Mouse (Mus musculus) forebrain, postnatal 0 days (tissue): ENCODE measurements around the gene Zdhhc17. TPM values are rescaled to one million over a fixed set of nuclear protein-coding genes. Genes with fewer than 3 reads are reported as not detected.

ENCODE experiments used
- ATAC-seq: fragments of 200-750 bp; cut with Nextera tagmentation; 2 replicates; pipeline ENCODE4 v1.8.0; 2017; ENCODE audit warnings: mild to moderate bottlenecking, moderate library complexity
- DNase-seq: peaks from one replicate; pipeline ENCODE4 v3.0.0-alpha.2; 2015
- H3K27ac ChIP-seq: fragments of 300-500 bp; sonication (generic); 2 replicates; pipeline ENCODE4 v1.5.1; 2014; ENCODE audit warnings: low read depth, mild to moderate bottlenecking, antibody characterized with exemption, low read length, moderate library complexity, mixed read lengths
- H3K27me3 ChIP-seq: fragments of 300-500 bp; sonication (generic); 2 replicates; pipeline ENCODE4 v1.6.1; 2014; ENCODE audit warnings: mild to moderate bottlenecking, low read length, mixed read lengths; ENCODE audit not compliant: insufficient read depth
- H3K36me3 ChIP-seq: fragments of 300-500 bp; sonication (generic); 2 replicates; pipeline ENCODE4 v1.6.1; 2014; ENCODE audit warnings: mild to moderate bottlenecking, moderate library complexity; ENCODE audit not compliant: insufficient read depth
- H3K4me1 ChIP-seq: fragments of 300-500 bp; sonication (generic); 2 replicates; pipeline ENCODE4 v1.6.1; 2014; ENCODE audit warnings: antibody characterized with exemption; ENCODE audit not compliant: insufficient read depth
- H3K4me2 ChIP-seq: fragments of 300-500 bp; sonication (generic); 2 replicates; pipeline ENCODE4 v1.6.1; 2014; ENCODE audit warnings: low read depth, mild to moderate bottlenecking, moderate library complexity
- H3K4me3 ChIP-seq: fragments of 300-500 bp; sonication (generic); 2 replicates; pipeline ENCODE4 v1.5.1; 2014; ENCODE audit warnings: low read depth, low read length, mixed read lengths
- H3K9ac ChIP-seq: fragments of 300-500 bp; sonication (generic); 2 replicates; pipeline ENCODE4 v1.6.1; 2014; ENCODE audit warnings: mild to moderate bottlenecking
- H3K9me3 ChIP-seq: fragments of 300-500 bp; sonication (generic); 2 replicates; pipeline ENCODE4 v1.6.1; 2016; ENCODE audit warnings: low read length
- CTCF ChIP-seq: sonication (generic); IDR thresholded peaks from 2 replicates; pipeline ENCODE4 v1.5.1; 2016; ENCODE audit warnings: antibody characterized with exemption, control low read depth, low read depth
- WGBS: fragments of 180-500 bp; shearing (Covaris S2); extraction: QIAGEN DNeasy Blood & Tissue Kit; methylation state at CpG from one replicate; pipeline ENCODE4 v1.1.7; 2014; 5-methylcytosine and 5-hydroxymethylcytosine counted together
- polyA plus RNA-seq: library from polyadenylated mRNA; unstranded; fragments of >200 nt; fragmentation: Nextera tagmentation; extraction: Ambion mirVana; gene quantifications from 2 replicates; pipeline ENCODE4 v1.2.1, GENCODE M21; 2015
- total RNA-seq: library from RNA; depleted of rRNA; stranded (reverse); fragments of >200 nt; gene quantifications from 2 replicates; pipeline ENCODE4 v1.2.3, GENCODE M21; 2014

Gene Zdhhc17
- total and polyA plus RNA-seq, 2 experiments from 2014 or later: 41.7 to 71.6 TPM

- Histone ChIP-seq H3K9ac (no peak overlapping the region), H3K27ac (no peak overlapping the region), H3K27me3 (no peaks in the 10 kb centered on the region), H3K4me1 (0 out of 2 replicates have a peak, but pooled peaks cover 7% of the 10 kb centered on the region), H3K4me3 (no peak overlapping the region), H3K4me2 (no peak overlapping the region), H3K36me3 (no peaks in the 10 kb centered on the region), H3K9me3 (no peaks in the 10 kb centered on the region)
- no peak for ATAC-seq
- no peak for DNase-seq
- TF ChIP-seq CTCF: no peak
- 79% methylated on average over 6 of the region's 6 CpGs for WGBS
These were observed 18.5 kb downstream of the Zdhhc17 start for GRCm38 (mm10) chr10:110991307-110992046.

- Histone ChIP-seq H3K9me3 (no peaks in the 10 kb centered on the region), H3K4me1 (0 out of 2 replicates have a peak, but pooled peaks cover 7% of the 10 kb centered on the region), H3K27ac (no peak overlapping the region), H3K4me2 (no peak overlapping the region), H3K9ac (no peak overlapping the region), H3K27me3 (no peaks in the 10 kb centered on the region), H3K36me3 (no peaks in the 10 kb centered on the region), H3K4me3 (no peak overlapping the region)
- no peak for ATAC-seq
- peak; percentile 50 for DNase-seq
- 70% methylated on average over 2 of the region's 2 CpGs for WGBS
- peak; percentile 50; the same call in 1 of the 2 replicates for TF ChIP-seq CTCF
These were observed 20.2 kb downstream of the Zdhhc17 start for GRCm38 (mm10) chr10:110989729-110990128.

DNA sequence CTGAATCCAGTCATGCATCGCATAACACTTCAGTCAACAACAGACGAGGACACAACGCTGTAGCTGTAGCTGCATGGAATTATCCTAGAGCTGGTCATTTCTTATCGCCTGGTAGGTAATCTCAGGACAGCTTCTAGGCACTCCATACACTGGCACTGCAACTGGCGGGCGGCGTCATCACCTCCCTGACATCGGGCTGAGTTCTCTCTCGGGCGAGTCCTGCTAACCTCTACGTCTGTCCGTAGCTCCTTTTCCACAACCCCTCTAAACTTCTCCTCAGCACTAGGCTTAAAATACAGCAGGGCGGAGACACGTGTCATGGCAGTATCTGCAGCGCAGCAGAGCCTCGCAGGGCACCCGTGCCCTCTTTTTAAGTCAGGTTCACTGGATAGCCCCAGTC, 23.3 kb downstream of the Zdhhc17 start:
- Histone ChIP-seq H3K4me1 (no peaks in the 10 kb centered on the region), H3K27me3 (no peaks in the 10 kb centered on the region), H3K9me3 (no peaks in the 10 kb centered on the region), H3K9ac (no peak overlapping the region), H3K4me2 (no peak overlapping the region), H3K36me3 (peaks cover 2% of the 10 kb centered on the region; the same call in 1 of the 2 replicates), H3K4me3 (no peak overlapping the region), H3K27ac (no peak overlapping the region)
- ATAC-seq (no peak), DNase-seq (no peak)
- WGBS: 94% methylated on average over 17 of the region's 17 CpGs
- TF ChIP-seq CTCF: no peak

- DNase-seq (no peak), ATAC-seq (no peak)
- Histone ChIP-seq H3K27ac (no peak overlapping the region), H3K4me2 (no peak overlapping the region), H3K27me3 (no peaks in the 10 kb centered on the region), H3K4me3 (no peak overlapping the region), H3K4me1 (no peaks in the 10 kb centered on the region), H3K9ac (no peak overlapping the region), H3K36me3 (peaks cover 19% of the 10 kb centered on the region; the same call in 1 of the 2 replicates), H3K9me3 (no peaks in the 10 kb centered on the region)
- TF ChIP-seq CTCF: no peak
- WGBS: 89% methylated on average over 4 of the region's 4 CpGs
These were observed 27.2 kb downstream of the Zdhhc17 start for GRCm38 (mm10) chr10:110982771-110983170.

DNA sequence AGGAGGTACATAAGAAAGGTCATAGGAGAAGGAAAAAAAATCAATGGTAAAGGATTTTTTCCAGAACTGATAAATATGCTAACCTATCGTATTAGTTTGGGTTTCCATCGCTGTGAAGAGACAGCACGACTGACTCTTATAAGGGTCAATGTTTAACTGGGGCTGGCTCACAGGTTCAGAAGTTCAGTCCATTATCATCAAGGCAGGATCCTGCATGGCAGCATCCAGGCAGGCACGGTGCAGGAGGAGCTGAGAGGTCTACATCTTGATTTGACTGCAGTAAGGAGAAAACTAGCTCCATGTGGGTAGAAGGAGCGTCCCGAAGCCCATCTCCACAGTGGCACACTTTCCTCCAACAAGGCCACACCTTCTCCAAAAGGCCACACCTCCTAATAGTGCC, 29.5 kb downstream of the Zdhhc17 start:
- TF ChIP-seq CTCF: no peak
- Histone ChIP-seq H3K4me2 (no peak overlapping the region), H3K9me3 (no peaks in the 10 kb centered on the region), H3K9ac (no peak overlapping the region), H3K27me3 (no peaks in the 10 kb centered on the region), H3K36me3 (peaks cover 19% of the 10 kb centered on the region; the same call in 1 of the 2 replicates), H3K4me1 (no peaks in the 10 kb centered on the region), H3K4me3 (no peak overlapping the region), H3K27ac (no peak overlapping the region)
- no peak for ATAC-seq
- DNase-seq: no peak
- 97% methylated on average over 6 of the region's 6 CpGs for WGBS

DNA sequence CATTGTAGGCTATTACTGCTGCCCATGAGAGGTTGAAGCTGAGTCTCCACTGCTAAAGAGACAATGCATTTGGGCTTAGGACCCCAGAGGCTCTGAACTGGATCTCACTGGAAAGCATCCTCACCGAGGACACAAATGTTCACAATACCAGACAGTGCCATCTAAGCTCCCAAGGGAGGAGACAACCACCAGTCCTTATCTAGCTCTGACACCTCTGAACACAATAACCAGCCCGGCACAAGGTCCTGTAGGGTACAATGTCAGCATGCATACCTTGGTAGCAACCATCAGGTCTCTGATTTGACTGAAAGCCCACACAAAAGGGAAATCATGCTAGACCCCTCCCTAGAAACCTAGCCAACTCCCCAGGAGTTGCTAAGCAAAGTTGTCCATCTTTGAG, 30.5 kb downstream of the Zdhhc17 start:
- Histone ChIP-seq H3K9ac (no peak overlapping the region), H3K27ac (no peak overlapping the region), H3K4me3 (no peak overlapping the region), H3K27me3 (no peaks in the 10 kb centered on the region), H3K4me2 (no peak overlapping the region), H3K9me3 (no peaks in the 10 kb centered on the region), H3K36me3 (peaks cover 19% of the 10 kb centered on the region; the same call in 1 of the 2 replicates), H3K4me1 (no peaks in the 10 kb centered on the region)
- 89% methylated on average over 2 of the region's 2 CpGs for WGBS
- DNase-seq: no peak
- TF ChIP-seq CTCF: no peak
- ATAC-seq: no peak

DNA sequence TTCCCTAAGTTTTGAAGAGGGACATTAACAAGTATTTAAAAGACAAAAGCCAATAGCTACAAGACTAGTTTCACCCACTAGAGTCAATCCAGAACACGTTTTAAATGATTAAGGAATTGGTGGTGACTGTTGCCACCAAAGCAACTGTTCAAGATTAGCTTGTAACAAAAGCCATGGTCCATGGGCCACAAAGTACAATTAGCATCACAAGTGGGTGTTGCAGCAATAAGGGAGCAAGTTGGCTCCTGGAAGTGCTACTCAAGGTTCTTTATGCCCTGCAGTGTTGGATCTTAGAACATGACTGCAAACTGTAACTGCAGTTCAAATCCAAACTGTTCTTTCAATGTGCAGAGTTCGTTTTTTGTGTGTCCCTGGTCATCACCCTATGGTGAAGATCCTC, 32.6 kb downstream of the Zdhhc17 start:
- ATAC-seq (no peak), DNase-seq (no peak)
- H3K36me3 ChIP-seq: peaks cover 21% of the 10 kb centered on the region; the same call in 1 of the 2 replicates
- H3K9me3 ChIP-seq: no peaks in the 10 kb centered on the region
- no peak overlapping the region for H3K27ac ChIP-seq
- H3K27me3 ChIP-seq: no peaks in the 10 kb centered on the region
- TF ChIP-seq CTCF: no peak
- no peak overlapping the region for H3K4me2 ChIP-seq
- no peaks in the 10 kb centered on the region for H3K4me1 ChIP-seq
- H3K4me3 ChIP-seq: no peak overlapping the region
- H3K9ac ChIP-seq: no peak overlapping the region
- 51% methylated on average over 2 of the region's 2 CpGs for WGBS
